Mouse (Mus musculus) embryonic fibroblast, embryonic 13.5 days (primary cell): ENCODE measurements around the gene Lamtor2.
A peak's percentile ranks its signal among the peaks of the same experiment; 100 is the strongest.

ENCODE experiments used
- CTCF ChIP-seq: IDR thresholded peaks from 2 replicates; pipeline ENCODE4 v1.5.1; 2011; ENCODE audit warnings: mild to moderate bottlenecking, control low read depth, low read length, moderate library complexity, borderline replicate concordance; ENCODE audit not compliant: insufficient read depth
- POLR2A ChIP-seq: IDR thresholded peaks from 2 replicates; pipeline ENCODE4 v1.6.1; 2011; ENCODE audit warnings: low read depth, mild to moderate bottlenecking, control low read depth, low read length, moderate library complexity

- peak; percentile 85 for TF ChIP-seq POLR2A
- peak; percentile 38; the same call in 1 of the 2 replicates for TF ChIP-seq CTCF
Measured at GRCm38 (mm10) chr3:88509692-88510420, 43.0 kb downstream of the Lamtor2 start, which contains the start of gene Lmna.
